Mouse (Mus musculus) limb, embryonic 10.5 days (tissue): Measurements from ENCODE around the gene Fam19a2. TPM values are rescaled to one million over a fixed set of nuclear protein-coding genes. Genes with fewer than 3 reads are reported as not detected.
A peak's percentile ranks its signal among the peaks of the same experiment; 100 is the strongest.

Source experiments
- DNase-seq: peaks from one replicate; pipeline ENCODE4 v3.0.0-alpha.2; 2017; ENCODE audit warnings: low spot score
- H3K27ac ChIP-seq: fragments of 300-500 bp; sonication (generic); 2 replicates; pipeline ENCODE4 v1.5.1; 2016; ENCODE audit warnings: mild to moderate bottlenecking
- H3K27me3 ChIP-seq: fragments of 300-500 bp; sonication (generic); 2 replicates; pipeline ENCODE4 v1.6.1; 2016; ENCODE audit warnings: low read depth, mild to moderate bottlenecking; ENCODE audit not compliant: poor library complexity, severe bottlenecking
- H3K36me3 ChIP-seq: fragments of 300-500 bp; sonication (generic); 2 replicates; pipeline ENCODE4 v1.6.1; 2016; ENCODE audit warnings: mild to moderate bottlenecking, moderate library complexity
- H3K4me1 ChIP-seq: fragments of 300-500 bp; sonication (generic); 2 replicates; pipeline ENCODE4 v1.6.1; 2016
- H3K4me3 ChIP-seq: fragments of 300-500 bp; sonication (generic); 2 replicates; pipeline ENCODE4 v1.5.1; 2016; ENCODE audit warnings: mild to moderate bottlenecking, moderate library complexity
- H3K9me3 ChIP-seq: fragments of 300-500 bp; sonication (generic); replicated peaks from 2 replicates; pipeline ENCODE4 v1.6.1; 2016; ENCODE audit warnings: mild to moderate bottlenecking
- WGBS: fragments of 180-500 bp; shearing (Covaris S2); methylation state at CpG from one replicate; pipeline ENCODE4 v1.1.7; 2016; 5-methylcytosine and 5-hydroxymethylcytosine counted together
- polyA plus RNA-seq: library from polyadenylated mRNA; unstranded; fragments of >200 nt; fragmentation: Nextera tagmentation; extraction: Ambion mirVana; gene quantifications from 2 replicates; pipeline ENCODE4 v1.2.1, GENCODE M21; 2016

Fam19a2 gene
- polyA plus RNA-seq, 1 experiment from 2014 or later, result 1.6 TPM

DNA sequence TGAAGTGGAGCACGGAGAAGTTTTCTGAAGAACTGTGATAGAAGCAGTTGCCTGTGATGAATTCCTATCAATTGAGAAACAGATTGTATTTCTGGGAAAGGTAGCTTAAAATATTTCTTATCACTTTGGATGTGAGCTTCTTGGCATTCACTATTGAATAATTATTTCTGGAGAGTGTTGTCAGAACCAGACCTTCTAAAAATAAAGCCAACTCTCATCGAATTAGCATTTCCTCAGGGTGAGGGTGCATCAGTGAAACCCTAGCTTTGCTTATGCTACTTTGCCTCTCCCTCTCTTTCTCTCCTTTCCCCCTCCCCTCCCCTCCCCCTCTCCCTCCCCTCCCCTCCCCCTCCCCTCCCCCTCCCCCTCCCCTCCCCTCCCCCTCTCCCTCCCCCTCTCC, 256.8 kb downstream of the Fam19a2 start:
- H3K4me3 ChIP-seq, result no peak overlapping the region
- no peaks in the 10 kb centered on the region for H3K4me1 ChIP-seq
- H3K27me3 ChIP-seq, result no peaks in the 10 kb centered on the region
- no peaks in the 10 kb centered on the region for H3K9me3 ChIP-seq
- H3K36me3 ChIP-seq, result no peaks in the 10 kb centered on the region
- H3K27ac ChIP-seq, result no peak overlapping the region
- WGBS, result 92% methylated on average over 2 of the region's 2 CpGs
- DNase-seq, result no peak

DNA sequence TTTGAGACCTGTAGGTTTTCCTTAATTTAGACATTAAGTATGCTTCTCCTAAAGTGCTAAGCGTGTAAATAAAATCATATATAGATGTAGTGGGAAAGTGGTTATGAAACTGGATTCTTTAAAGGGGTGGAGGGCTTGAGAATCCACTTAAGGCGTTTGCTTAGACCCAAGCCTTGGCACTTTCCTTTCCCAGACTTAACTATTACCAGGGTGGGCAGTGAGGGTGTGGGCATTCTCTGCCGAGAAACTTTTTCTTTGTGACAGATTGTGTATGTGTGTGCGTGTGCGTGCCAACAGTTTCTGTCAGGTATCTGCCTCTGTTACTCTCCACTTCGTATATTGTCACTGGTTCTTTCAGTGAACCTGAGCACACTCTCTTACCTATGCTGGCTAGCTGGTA, 257.4 kb downstream of the Fam19a2 start:
- Histone ChIP-seq H3K27me3 (no peaks in the 10 kb centered on the region), H3K4me1 (no peaks in the 10 kb centered on the region), H3K4me3 (no peak overlapping the region), H3K9me3 (no peaks in the 10 kb centered on the region), H3K27ac (no peak overlapping the region), H3K36me3 (no peaks in the 10 kb centered on the region)
- 96% methylated on average over 6 of the region's 6 CpGs for WGBS
- DNase-seq, result no peak

DNA sequence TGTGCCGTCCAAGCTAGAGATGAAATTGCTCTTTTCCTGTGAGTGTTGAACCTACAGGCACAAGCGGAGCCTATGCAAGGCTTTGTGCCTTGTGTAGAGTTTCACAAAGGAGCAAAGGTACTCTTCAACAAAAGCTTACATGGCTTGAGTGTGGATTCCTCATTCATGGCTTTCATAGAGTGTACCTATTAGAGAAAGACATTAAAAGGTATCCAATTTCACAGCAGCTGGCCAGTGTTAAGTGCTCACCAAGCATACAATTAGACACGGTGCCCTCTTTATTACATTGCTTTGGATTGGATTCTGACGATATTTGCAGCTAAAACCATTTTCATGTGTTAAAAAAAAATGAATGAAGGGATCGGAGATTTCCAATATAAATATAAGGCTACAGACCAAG, 261.6 kb downstream of the Fam19a2 start:
- Histone ChIP-seq H3K9me3 (no peaks in the 10 kb centered on the region), H3K36me3 (no peaks in the 10 kb centered on the region), H3K4me1 (no peaks in the 10 kb centered on the region), H3K27ac (no peak overlapping the region), H3K27me3 (no peaks in the 10 kb centered on the region), H3K4me3 (no peak overlapping the region)
- no peak for DNase-seq
- WGBS, result 80% methylated on average over 5 of the region's 5 CpGs

- no peaks in the 10 kb centered on the region for H3K4me1 ChIP-seq
- no peak for DNase-seq
- H3K27me3 ChIP-seq, result no peaks in the 10 kb centered on the region
- no peaks in the 10 kb centered on the region for H3K36me3 ChIP-seq
- 79% methylated on average over 3 of the region's 3 CpGs for WGBS
- no peak overlapping the region for H3K27ac ChIP-seq
- no peak overlapping the region for H3K4me3 ChIP-seq
- H3K9me3 ChIP-seq, result no peaks in the 10 kb centered on the region
Observed at GRCm38 (mm10) chr10:123526059-123526458, 262.3 kb downstream of the Fam19a2 start.

DNA sequence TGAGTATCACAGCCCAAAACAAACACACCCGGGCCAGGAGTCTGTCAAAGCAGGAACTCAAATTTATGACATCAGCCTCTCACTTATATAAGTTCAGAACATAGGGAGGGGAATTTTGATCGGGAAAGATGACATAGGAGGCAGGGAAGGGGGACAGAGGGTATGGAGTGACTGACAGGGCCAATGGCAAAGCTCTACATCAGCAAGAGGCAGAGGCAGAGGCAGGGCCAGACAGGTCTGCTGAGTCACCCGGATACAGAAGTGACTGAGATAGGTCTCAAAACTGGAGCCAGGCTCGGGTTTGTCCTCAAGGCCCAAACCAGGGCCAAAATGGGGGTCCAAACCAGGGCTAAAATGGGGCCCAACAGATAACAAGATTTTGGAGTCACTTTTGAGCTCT, 272.3 kb downstream of the Fam19a2 start:
- DNase-seq, result no peak
- Histone ChIP-seq H3K4me1 (no peaks in the 10 kb centered on the region), H3K4me3 (no peak overlapping the region), H3K27me3 (no peaks in the 10 kb centered on the region), H3K36me3 (no peaks in the 10 kb centered on the region), H3K9me3 (no peaks in the 10 kb centered on the region), H3K27ac (no peak overlapping the region)
- 88% methylated on average over 4 of the region's 4 CpGs for WGBS

- Histone ChIP-seq H3K27ac (no peak overlapping the region), H3K27me3 (no peaks in the 10 kb centered on the region), H3K36me3 (no peaks in the 10 kb centered on the region), H3K4me1 (no peaks in the 10 kb centered on the region), H3K9me3 (no peaks in the 10 kb centered on the region), H3K4me3 (no peak overlapping the region)
- DNase-seq, result no peak
- WGBS, result 76% methylated on average over 6 of the region's 6 CpGs
Observed at GRCm38 (mm10) chr10:123548391-123548790, 284.6 kb downstream of the Fam19a2 start.

DNA sequence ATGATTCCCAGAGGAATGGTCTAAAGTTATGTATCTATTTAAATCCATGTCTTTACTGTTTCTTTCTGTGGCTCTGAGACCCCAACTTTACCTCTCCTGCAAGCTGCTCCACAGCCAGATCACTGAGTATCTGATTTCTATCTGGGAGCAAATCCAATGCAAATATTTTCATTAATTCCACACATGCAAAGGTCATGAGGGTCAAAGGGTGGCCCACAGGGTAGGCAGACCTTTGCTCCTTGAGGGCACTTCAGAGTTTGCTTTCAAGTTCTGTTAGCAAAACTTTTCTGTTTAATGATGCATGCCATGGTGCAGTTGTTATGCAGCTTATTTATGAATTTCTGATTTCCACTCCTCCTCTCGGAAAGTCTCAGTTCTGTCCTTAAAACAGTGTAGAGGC, 303.9 kb downstream of the Fam19a2 start:
- peaks cover 21% of the 10 kb centered on the region for H3K4me1 ChIP-seq
- 55% methylated on average over 1 of the region's 1 CpGs for WGBS
- no peaks in the 10 kb centered on the region for H3K36me3 ChIP-seq
- no peak overlapping the region for H3K4me3 ChIP-seq
- H3K27ac ChIP-seq, result no peak overlapping the region
- H3K9me3 ChIP-seq, result no peaks in the 10 kb centered on the region
- DNase-seq, result no peak
- no peaks in the 10 kb centered on the region for H3K27me3 ChIP-seq

- Histone ChIP-seq H3K9me3 (no peaks in the 10 kb centered on the region), H3K4me3 (no peak overlapping the region), H3K36me3 (no peaks in the 10 kb centered on the region), H3K4me1 (peaks cover 25% of the 10 kb centered on the region), H3K27ac (no peak overlapping the region), H3K27me3 (no peaks in the 10 kb centered on the region)
- 72% methylated on average over 10 of the region's 10 CpGs for WGBS
- no peak for DNase-seq
Observed at GRCm38 (mm10) chr10:123570616-123571188, 306.9 kb downstream of the Fam19a2 start.

DNA sequence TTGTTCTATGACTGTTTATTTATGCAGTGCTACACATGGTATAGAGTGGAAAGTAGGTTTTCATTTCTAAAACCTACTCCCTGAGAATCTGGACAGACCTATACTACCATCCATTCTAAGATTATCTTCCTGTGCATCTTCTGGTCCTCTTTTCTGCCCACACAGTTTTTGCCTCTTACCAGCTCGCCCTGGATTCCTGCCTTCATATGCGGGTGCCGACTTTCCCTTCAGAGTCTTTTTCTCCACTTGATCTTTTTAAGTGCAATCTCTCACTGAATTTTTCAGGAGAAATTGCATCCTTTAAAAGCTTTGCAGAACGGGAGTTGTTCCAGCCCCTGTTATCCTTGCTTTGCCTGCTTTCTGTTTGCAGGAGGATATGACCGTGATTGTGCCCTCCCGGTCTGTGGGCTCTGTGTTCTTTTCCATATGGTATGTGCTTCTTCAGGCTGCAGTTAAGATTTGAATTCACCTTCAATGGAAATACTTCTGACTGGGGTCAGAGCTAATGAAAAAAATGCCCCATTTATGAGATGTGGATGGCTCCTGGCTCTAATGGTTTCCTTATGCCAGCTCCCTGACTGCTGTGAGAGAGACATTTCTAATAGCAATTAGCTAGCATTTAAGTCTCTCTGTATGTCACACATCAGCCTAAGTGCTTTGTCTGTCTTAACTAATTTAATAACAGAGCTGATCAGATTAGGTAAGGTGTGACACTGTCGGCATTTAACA, 308.7 kb downstream of the Fam19a2 start:
- peak; percentile 37 for DNase-seq
- H3K4me1 ChIP-seq, result peaks cover 25% of the 10 kb centered on the region
- no peaks in the 10 kb centered on the region for H3K27me3 ChIP-seq
- 47% methylated on average over 7 of the region's 7 CpGs for WGBS
- no peak overlapping the region for H3K4me3 ChIP-seq
- peak overlapping the region; percentile 62; the same call in 1 of the 2 replicates for H3K27ac ChIP-seq
- no peaks in the 10 kb centered on the region for H3K9me3 ChIP-seq
- H3K36me3 ChIP-seq, result no peaks in the 10 kb centered on the region

DNA sequence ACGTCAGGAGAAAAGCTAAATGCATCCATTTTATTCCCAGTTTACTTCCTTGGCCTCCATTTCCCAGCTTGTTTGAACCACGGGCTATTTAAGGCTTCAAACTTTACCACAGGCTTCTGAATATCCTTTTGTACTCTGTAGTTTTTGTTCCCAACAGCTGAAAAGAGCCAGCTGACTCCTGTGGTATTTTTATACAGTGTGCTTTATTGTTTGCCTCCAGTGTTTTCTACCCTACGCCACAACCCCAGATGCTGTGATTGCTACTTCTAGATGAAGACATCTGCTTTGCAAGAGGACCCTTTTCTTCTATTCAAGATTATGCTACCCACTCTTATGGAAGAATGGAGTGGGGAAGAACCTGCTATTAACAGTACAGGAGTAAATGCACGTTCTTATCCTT, 314.0 kb downstream of the Fam19a2 start:
- 90% methylated on average over 4 of the region's 4 CpGs for WGBS

DNA sequence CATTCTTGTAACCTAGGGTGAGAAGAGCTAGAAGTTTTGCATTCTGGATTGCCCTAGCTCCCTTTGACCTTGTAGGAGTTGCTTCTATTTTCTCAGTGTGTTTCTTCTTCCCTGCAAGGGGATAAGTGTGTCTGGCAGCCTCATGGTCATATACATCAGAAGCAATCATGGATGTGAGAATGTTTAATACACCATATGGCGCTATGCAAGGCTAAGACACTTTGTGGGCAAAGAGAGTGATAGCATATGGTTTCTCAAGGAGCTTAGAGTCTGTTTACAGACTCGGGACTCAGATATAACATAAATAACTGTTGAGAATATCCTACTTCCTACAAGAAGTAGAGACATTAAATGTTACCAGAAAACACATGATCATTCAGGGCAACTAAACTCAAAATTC, 315.2 kb downstream of the Fam19a2 start:
- no peak for DNase-seq
- Histone ChIP-seq H3K4me1 (no peaks in the 10 kb centered on the region), H3K9me3 (no peaks in the 10 kb centered on the region), H3K4me3 (no peak overlapping the region), H3K36me3 (no peaks in the 10 kb centered on the region), H3K27ac (no peak overlapping the region), H3K27me3 (no peaks in the 10 kb centered on the region)
- WGBS, result 84% methylated on average over 2 of the region's 2 CpGs

More for the DNA sequence above, 314.0 kb downstream of the Fam19a2 start:
- no peak overlapping the region for H3K27ac ChIP-seq
- no peaks in the 10 kb centered on the region for H3K36me3 ChIP-seq
- no peaks in the 10 kb centered on the region for H3K9me3 ChIP-seq
- H3K4me3 ChIP-seq, result no peak overlapping the region
- H3K27me3 ChIP-seq, result no peaks in the 10 kb centered on the region
- no peak for DNase-seq
- H3K4me1 ChIP-seq, result peaks cover 3% of the 10 kb centered on the region; the same call in 1 of the 2 replicates

DNA sequence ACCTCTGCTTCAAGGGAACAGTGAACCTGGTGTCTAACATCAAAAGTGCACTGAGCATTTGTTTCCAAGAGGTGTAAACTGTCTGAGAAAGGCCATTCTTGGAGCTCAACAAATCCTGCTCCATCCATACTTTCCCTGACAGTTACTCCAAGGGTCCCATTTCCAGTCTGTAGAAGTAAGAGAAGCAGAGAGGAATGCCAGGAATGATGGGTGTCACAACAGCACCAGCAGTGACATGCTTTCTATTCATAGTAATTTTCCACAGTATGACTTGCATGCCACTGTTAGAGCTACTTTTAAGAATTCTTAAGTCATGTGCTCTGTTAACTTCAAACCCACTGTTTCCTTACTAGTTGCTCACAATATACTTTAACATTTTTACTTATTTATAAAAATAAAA, 331.2 kb downstream of the Fam19a2 start:
- H3K4me3 ChIP-seq, result no peak overlapping the region
- H3K27ac ChIP-seq, result no peak overlapping the region

GRCm38 (mm10) chr10:123597059-123597458, 333.3 kb downstream of the Fam19a2 start:
- Histone ChIP-seq H3K27me3 (no peaks in the 10 kb centered on the region), H3K9me3 (no peaks in the 10 kb centered on the region), H3K27ac (no peak overlapping the region), H3K4me3 (no peak overlapping the region), H3K4me1 (no peaks in the 10 kb centered on the region), H3K36me3 (no peaks in the 10 kb centered on the region)
- no peak for DNase-seq
- 85% methylated on average over 3 of the region's 3 CpGs for WGBS

More for the DNA sequence above, 331.2 kb downstream of the Fam19a2 start:
- no peak for DNase-seq
- Histone ChIP-seq H3K9me3 (no peaks in the 10 kb centered on the region), H3K27me3 (no peaks in the 10 kb centered on the region), H3K4me1 (no peaks in the 10 kb centered on the region), H3K36me3 (no peaks in the 10 kb centered on the region)
